Mouse (Mus musculus): Measurements from ENCODE around the gene Socs1. TPM values are rescaled to one million over a fixed set of nuclear protein-coding genes. Genes with fewer than 3 reads are reported as not detected.

Socs1 gene
- polyA plus RNA-seq, 1 experiment from 2014 or later: 0.77 TPM

DNA sequence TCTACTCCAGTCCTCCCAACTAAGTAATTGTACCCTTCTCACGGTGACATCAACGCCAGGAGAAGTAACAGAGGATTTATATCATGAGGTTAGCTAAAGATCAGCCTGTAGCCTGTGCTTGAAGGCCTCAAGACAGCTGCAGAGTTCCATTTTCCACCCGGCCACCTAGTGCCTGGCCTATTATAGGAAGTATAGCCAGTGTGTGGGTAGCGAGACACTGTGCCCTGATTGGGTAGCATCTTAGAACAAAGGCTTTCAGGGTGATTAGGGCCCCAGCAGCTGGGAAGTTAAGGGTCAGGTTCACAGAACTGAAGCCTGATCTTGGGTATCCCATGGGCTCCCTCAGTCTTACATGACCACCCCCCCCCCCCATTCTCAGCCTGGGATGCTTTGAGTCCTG is 3.5 kb upstream of the Socs1 start:
- peaks cover 12% of the 10 kb centered on the region for H3K27me3 ChIP-seq (ENCODE audit: control insufficient read depth, insufficient read depth, low read depth, low read length)
- peaks cover 7% of the 10 kb centered on the region for H3K4me1 ChIP-seq (ENCODE audit: control insufficient read depth, low read depth, low read length)
- H3K9ac ChIP-seq (ENCODE audit: low read depth, low read length): no peak overlapping the region
- no peak overlapping the region for H3K27ac ChIP-seq (ENCODE audit: low read length)
- no peak overlapping the region for H3K4me2 ChIP-seq (ENCODE audit: low read depth, low read length)
- 47% methylated on average over 4 of the region's 4 CpGs for WGBS (ENCODE audit: insufficient replicate concordance)
- no peak overlapping the region for H3K4me3 ChIP-seq (ENCODE audit: low read depth, low read length)
- ATAC-seq (ENCODE audit: low read depth): no peak
- H3K9me3 ChIP-seq (replicated peaks; ENCODE audit: control insufficient read depth, low read length): no peaks in the 10 kb centered on the region
- H3K36me3 ChIP-seq (ENCODE audit: control insufficient read depth, insufficient read depth): no peaks in the 10 kb centered on the region

DNA sequence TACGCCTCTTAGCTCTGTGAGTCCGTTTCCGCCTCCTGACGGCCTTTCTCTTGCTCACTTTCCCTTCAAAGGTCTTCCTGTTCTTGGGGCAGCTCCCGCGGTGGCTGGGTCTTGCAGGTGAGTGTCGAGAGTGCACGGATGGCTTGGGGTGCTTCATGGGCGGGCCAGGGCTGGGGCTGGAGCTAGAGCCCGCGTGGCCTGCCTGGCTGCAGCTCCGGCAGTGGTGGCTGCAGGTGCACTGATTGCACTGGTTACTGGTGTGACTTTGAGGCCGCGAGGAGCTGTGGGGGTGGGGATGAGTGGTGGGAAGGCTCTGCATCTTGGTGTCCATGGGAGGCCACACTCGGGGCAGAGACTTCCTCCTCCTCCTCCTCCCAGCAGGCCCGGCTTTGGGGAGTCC is 2.9 kb upstream of the Socs1 start, which contains the start of gene Tnp2:
Gene Tnp2 (minus strand): TSS at position 390 of the 400 bp plus-strand sequence.
- Histone ChIP-seq H3K27ac (ENCODE audit: low read length) (no peak within 1 kb of the TSS), H3K4me2 (ENCODE audit: low read depth, low read length) (no peak within 1 kb of the TSS), H3K36me3 (ENCODE audit: control insufficient read depth, insufficient read depth) (no peaks in the 10 kb centered on the region), H3K4me1 (ENCODE audit: control insufficient read depth, low read depth, low read length) (peaks cover 7% of the 10 kb centered on the region), H3K27me3 (ENCODE audit: control insufficient read depth, insufficient read depth, low read depth, low read length) (peaks cover 18% of the 10 kb centered on the region), H3K4me3 (ENCODE audit: low read depth, low read length) (no peak within 1 kb of the TSS), H3K9me3 (replicated peaks; ENCODE audit: control insufficient read depth, low read length) (no peaks in the 10 kb centered on the region), H3K9ac (ENCODE audit: low read depth, low read length) (no peak within 1 kb of the TSS)
- 38% methylated on average over 16 of the region's 16 CpGs for WGBS (ENCODE audit: insufficient replicate concordance)
- ATAC-seq (ENCODE audit: low read depth): no peak

DNA sequence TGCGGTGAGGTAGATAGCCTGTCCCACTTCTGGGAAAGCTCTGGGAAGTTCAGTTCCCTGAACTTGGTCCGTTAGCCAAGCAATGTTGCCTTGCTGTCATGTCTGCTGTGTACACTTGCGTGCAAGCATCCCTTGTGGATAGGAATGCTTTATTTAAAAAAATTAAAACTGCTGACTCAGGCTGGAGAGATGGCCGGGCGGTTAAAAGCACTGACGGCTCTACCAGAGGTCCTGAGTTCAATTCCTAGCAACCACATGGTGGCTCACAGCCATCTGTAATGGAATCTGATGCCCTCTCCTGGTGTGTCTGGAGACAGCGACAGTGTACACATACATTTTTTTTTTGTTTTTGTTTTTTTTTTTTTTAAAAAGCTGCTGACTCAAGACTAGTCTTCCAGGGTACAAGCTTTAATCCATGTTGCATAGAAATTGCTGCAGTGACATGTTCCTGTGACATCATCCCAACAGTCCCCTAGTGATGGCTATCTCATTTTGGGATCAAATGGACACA is 2.3 kb upstream of the Socs1 start:
- Histone ChIP-seq H3K27me3 (ENCODE audit: control insufficient read depth, insufficient read depth, low read depth, low read length) (peaks cover 24% of the 10 kb centered on the region), H3K4me3 (ENCODE audit: low read depth, low read length) (no peak overlapping the region), H3K9ac (ENCODE audit: low read depth, low read length) (no peak overlapping the region), H3K4me2 (ENCODE audit: low read depth, low read length) (no peak overlapping the region), H3K27ac (ENCODE audit: low read length) (no peak overlapping the region), H3K36me3 (ENCODE audit: control insufficient read depth, insufficient read depth) (no peaks in the 10 kb centered on the region), H3K9me3 (replicated peaks; ENCODE audit: control insufficient read depth, low read length) (no peaks in the 10 kb centered on the region), H3K4me1 (ENCODE audit: control insufficient read depth, low read depth, low read length) (peaks cover 7% of the 10 kb centered on the region)
- ATAC-seq (ENCODE audit: low read depth): no peak
- WGBS (ENCODE audit: insufficient replicate concordance): 63% methylated on average over 7 of the region's 7 CpGs

DNA sequence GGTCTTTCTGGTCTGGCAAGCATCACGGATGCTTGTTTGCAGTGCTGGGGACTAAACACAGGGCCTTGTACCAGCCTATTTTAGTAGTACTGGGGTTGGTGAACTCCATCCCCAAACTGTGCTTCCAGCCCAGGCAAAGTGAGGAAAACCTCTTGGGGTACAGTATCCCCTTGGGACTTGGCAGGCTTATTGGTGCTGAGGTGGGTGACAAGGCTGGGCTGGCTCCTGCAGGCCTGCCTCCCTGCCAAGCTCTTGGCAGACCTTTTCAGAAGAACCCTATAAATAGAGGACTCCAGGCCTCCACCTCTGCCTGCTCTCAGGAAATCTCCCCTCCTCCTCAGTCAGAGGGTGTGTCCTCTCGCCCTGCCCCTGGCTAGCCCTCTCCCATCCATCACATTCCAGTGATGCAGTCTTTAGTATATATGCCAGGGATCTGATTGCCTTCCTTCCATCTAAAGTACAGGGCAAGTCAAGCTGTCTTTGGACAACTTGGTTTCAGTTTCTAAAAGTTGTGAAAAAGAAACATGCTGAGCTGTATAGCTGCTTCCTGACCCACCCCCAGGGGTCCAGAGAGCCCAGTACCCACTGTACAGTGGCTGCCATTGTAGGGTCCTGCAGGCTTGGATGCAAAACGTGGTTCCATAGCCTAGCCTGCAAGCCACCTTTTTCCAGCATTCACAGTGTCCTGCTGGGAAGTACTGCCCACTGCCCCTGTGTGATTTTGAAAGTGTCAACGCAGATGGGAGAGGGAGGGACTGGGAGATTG is 1.6 kb upstream of the Socs1 start:
- WGBS (ENCODE audit: insufficient replicate concordance): 48% methylated on average over 4 of the region's 4 CpGs
- Histone ChIP-seq H3K9ac (ENCODE audit: low read depth, low read length) (no peak overlapping the region), H3K9me3 (replicated peaks; ENCODE audit: control insufficient read depth, low read length) (no peaks in the 10 kb centered on the region), H3K27me3 (ENCODE audit: control insufficient read depth, insufficient read depth, low read depth, low read length) (peaks cover 26% of the 10 kb centered on the region), H3K4me2 (ENCODE audit: low read depth, low read length) (peak overlapping the region; percentile 100), H3K36me3 (ENCODE audit: control insufficient read depth, insufficient read depth) (no peaks in the 10 kb centered on the region), H3K4me3 (ENCODE audit: low read depth, low read length) (no peak overlapping the region), H3K4me1 (ENCODE audit: control insufficient read depth, low read depth, low read length) (peaks cover 7% of the 10 kb centered on the region), H3K27ac (ENCODE audit: low read length) (no peak overlapping the region)
- ATAC-seq (ENCODE audit: low read depth): no peak

DNA sequence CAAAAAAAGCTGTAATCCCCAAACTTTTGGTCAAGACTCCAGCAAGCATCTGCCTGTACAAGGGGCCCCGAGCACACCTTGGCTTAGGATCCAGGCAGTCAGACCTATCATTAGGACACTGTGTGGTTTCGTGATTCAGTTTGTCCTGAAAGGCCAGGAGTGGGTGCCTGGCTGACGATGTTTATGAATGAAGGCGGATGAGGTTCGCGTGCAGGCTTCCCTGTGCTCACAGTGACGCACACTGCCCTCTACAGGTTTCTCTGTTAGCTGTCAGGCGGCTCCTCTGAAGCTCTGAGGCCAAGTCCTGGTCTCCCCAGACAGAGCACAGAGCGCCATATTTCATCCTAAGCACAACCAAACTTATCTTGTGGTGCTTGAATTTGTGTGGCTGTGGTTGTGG is 952 bp upstream of the Socs1 start:
- H3K4me3 ChIP-seq (ENCODE audit: low read depth, low read length): peak overlapping the region; percentile 86
- peak overlapping the region; percentile 74 for H3K9ac ChIP-seq (ENCODE audit: low read depth, low read length)
- peaks cover 26% of the 10 kb centered on the region for H3K27me3 ChIP-seq (ENCODE audit: control insufficient read depth, insufficient read depth, low read depth, low read length)
- peak overlapping the region; percentile 87 for H3K27ac ChIP-seq (ENCODE audit: low read length)
- H3K4me1 ChIP-seq (ENCODE audit: control insufficient read depth, low read depth, low read length): peaks cover 7% of the 10 kb centered on the region
- ATAC-seq (ENCODE audit: low read depth): peak; percentile 44
- 1% methylated on average over 9 of the region's 9 CpGs for WGBS (ENCODE audit: insufficient replicate concordance)
- peak overlapping the region; percentile 100 for H3K4me2 ChIP-seq (ENCODE audit: low read depth, low read length)
- H3K36me3 ChIP-seq (ENCODE audit: control insufficient read depth, insufficient read depth): no peaks in the 10 kb centered on the region
- H3K9me3 ChIP-seq (replicated peaks; ENCODE audit: control insufficient read depth, low read length): no peaks in the 10 kb centered on the region

DNA sequence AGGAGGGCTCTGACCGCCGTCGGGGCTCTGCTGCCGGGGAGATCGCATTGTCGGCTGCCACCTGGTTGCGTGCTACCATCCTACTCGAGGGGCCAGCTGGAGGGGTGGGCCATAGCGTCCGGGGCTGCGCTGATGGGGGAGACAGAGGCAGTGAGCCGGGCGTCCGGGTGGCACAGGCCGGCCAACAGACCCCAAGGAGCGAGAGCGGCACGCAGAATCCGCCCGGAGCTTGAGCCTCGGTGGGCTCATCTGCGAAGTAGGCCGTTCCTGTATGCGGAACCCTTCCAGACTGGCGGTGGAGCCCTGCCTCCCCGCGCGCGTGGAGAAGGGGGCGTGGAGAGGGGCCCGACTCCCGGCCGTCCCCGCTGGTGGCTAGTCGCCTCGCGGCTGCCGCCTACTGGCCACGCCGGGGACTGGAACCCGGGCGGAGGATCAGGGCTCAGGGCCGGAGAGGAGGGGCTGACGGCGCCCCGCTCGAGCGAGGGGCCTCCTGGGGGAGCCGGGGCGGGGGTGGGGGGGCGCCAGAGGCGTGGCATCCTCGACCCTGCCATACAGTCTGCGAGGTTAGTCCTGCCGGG is 454 bp downstream of the Socs1 start:
- Histone ChIP-seq H3K9me3 (replicated peaks; ENCODE audit: control insufficient read depth, low read length) (no peaks in the 10 kb centered on the region), H3K4me2 (ENCODE audit: low read depth, low read length) (peak overlapping the region; percentile 100), H3K9ac (ENCODE audit: low read depth, low read length) (peak overlapping the region; percentile 74), H3K4me1 (ENCODE audit: control insufficient read depth, low read depth, low read length) (peaks cover 7% of the 10 kb centered on the region), H3K27me3 (ENCODE audit: control insufficient read depth, insufficient read depth, low read depth, low read length) (peaks cover 26% of the 10 kb centered on the region), H3K36me3 (ENCODE audit: control insufficient read depth, insufficient read depth) (no peaks in the 10 kb centered on the region), H3K27ac (ENCODE audit: low read length) (peak overlapping the region; percentile 87), H3K4me3 (ENCODE audit: low read depth, low read length) (peak overlapping the region; percentile 86)
- WGBS (ENCODE audit: insufficient replicate concordance): under 1% methylated on average over 54 of the region's 55 CpGs
- peak; percentile 73 for ATAC-seq (ENCODE audit: low read depth)

DNA sequence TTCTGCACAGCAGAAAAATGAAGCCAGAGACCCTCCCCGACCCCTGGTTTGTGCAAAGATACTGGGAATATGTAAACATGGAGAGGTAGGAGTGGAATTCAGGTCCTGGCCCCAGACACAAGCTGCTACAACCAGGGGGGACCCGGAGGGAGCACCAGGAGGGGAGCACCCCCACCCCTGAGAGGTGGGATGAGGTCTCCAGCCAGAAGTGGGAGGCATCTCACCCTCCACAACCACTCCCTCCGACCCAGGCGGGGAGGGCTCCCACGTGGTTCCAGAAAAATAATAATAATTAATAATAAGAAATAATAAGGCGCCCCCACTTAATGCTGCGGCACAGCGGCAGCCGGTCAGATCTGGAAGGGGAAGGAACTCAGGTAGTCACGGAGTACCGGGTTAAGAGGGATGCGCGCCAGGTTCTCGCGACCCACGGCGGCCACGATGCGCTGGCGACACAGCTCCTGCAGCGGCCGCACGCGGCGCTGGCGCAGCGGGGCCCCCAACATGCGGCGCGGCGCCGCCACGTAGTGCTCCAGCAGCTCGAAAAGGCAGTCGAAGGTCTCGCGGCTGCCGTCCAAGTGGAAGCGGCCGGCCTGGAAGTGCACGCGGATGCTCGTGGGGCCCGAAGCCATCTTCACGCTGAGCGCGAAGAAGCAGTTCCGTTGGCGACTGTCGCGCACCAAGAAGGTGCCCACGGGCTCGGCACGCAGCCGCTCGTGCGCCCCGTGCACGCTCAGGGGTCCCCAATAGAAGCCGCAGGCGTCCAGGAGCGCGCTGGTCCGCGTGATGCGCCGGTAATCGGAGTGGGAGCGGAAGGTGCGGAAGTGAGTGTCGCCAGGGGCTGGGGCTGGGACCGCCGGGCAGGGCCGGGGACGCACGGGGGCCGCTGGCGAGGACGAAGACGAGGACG is 1.2 kb downstream of the Socs1 start:
- Histone ChIP-seq H3K9me3 (replicated peaks; ENCODE audit: control insufficient read depth, low read length) (no peaks in the 10 kb centered on the region), H3K4me3 (ENCODE audit: low read depth, low read length) (peak overlapping the region; percentile 86), H3K36me3 (ENCODE audit: control insufficient read depth, insufficient read depth) (no peaks in the 10 kb centered on the region), H3K27ac (ENCODE audit: low read length) (no peak overlapping the region), H3K9ac (ENCODE audit: low read depth, low read length) (peak overlapping the region; percentile 74), H3K27me3 (ENCODE audit: control insufficient read depth, insufficient read depth, low read depth, low read length) (peaks cover 26% of the 10 kb centered on the region), H3K4me1 (ENCODE audit: control insufficient read depth, low read depth, low read length) (peaks cover 7% of the 10 kb centered on the region), H3K4me2 (ENCODE audit: low read depth, low read length) (peak overlapping the region; percentile 100)
- WGBS (ENCODE audit: insufficient replicate concordance): 3% methylated on average over 81 of the region's 81 CpGs
- ATAC-seq (ENCODE audit: low read depth): no peak

DNA sequence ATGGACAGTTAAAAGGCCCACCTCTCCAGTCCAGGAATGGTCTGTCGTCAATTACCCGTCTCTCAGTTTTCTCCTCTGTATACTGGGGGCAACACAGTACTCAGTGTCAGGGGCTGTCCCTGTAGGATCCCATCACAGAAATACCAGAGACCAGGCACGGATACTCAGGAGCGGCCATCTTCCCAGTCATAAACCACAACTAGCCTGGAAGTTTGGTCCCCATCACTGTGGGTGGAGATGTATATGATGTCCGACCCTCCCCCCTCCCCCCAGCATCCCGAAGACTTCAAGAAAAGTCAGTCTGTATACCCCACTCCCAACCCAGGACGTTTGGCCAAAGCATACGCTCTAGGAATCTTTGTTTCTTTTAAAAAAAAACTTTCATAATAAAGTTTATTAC is 1.9 kb downstream of the Socs1 start:
- H3K4me1 ChIP-seq (ENCODE audit: control insufficient read depth, low read depth, low read length): peaks cover 7% of the 10 kb centered on the region
- H3K27me3 ChIP-seq (ENCODE audit: control insufficient read depth, insufficient read depth, low read depth, low read length): peaks cover 26% of the 10 kb centered on the region
- H3K9me3 ChIP-seq (replicated peaks; ENCODE audit: control insufficient read depth, low read length): no peaks in the 10 kb centered on the region
- ATAC-seq (ENCODE audit: low read depth): no peak
- H3K4me2 ChIP-seq (ENCODE audit: low read depth, low read length): no peak overlapping the region
- H3K4me3 ChIP-seq (ENCODE audit: low read depth, low read length): no peak overlapping the region
- H3K9ac ChIP-seq (ENCODE audit: low read depth, low read length): no peak overlapping the region
- WGBS (ENCODE audit: insufficient replicate concordance): 36% methylated on average over 8 of the region's 8 CpGs
- no peaks in the 10 kb centered on the region for H3K36me3 ChIP-seq (ENCODE audit: control insufficient read depth, insufficient read depth)
- H3K27ac ChIP-seq (ENCODE audit: low read length): no peak overlapping the region

Measured in liver, embryonic 16.5 days (tissue).